Mouse (Mus musculus) cerebellum, adult 9-10 months (tissue): ENCODE measurements around the gene Ephb1.

Experiments
- DNase-seq: peaks from one replicate; pipeline ENCODE4 v3.0.0; 2022

The Ephb1 gene

DNA sequence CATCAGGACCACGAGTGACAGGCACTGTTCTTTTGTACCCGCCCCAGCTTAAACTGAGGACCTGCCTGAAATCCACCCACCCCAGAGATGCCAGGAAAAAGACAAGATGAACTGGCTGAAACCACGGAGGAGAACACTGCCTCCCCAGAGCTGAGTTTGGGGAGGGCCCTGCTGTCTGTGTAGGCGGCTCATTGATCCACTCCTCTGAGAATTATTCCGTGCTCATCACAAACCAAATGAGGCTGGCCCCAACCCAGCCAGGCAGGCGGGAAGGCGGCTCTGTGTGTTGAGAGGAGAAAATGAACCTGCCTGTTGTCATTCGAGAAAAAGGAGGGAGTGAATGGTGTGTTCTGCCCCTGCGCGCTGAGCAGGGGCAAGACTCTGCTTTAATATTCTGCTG is 2.8 kb downstream of the Ephb1 start:
- DNase-seq = peak; percentile 51

- peak; percentile 32 for DNase-seq
Measured at GRCm38 (mm10) chr9:102351221-102351620, 3.3 kb downstream of the Ephb1 start.

GRCm38 (mm10) chr9:102350696-102351095 is 3.8 kb downstream of the Ephb1 start:
- no peak for DNase-seq

GRCm38 (mm10) chr9:102350076-102350475 is 4.4 kb downstream of the Ephb1 start:
- peak; percentile 17 for DNase-seq

GRCm38 (mm10) chr9:102346801-102347200 is 7.7 kb downstream of the Ephb1 start:
- no peak for DNase-seq

DNA sequence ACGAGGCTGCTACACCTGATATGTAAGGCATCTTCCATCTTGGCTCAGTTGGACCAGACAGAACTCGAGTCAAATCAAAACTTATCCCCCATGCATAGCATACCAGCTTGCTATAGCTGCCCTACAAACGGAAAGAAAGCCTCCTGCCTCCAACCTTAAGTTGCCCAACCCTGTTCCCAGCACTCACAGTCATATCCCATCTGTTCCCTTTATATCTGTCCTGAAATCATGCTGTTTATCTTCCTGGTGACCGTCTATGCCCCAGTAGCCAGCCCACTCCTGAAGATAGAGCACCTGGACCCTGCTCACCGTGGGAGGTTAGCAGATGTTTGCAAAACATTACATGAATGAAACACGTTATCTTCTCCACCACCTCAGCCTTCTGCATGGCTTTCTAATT is 9.0 kb downstream of the Ephb1 start:
- peak; percentile 54 for DNase-seq

DNA sequence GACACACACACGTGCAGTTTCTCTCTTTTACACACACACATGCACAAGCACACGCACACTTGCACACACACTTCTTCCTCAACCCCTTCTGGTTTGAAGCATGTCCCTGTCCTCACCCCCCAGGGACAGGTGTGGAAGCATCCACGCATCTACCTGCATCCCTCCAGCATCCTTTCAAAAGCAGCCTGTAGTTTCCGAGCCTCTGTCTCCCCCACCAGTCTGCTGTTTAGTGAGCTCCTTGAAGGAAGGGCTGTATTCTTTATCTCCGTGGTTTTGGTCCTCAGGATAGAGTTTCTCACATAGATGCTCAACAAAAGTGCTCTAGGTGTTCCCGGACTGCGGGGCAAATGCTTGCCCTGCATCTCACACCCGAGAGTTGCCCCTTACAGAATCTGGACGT is 9.4 kb downstream of the Ephb1 start:
- DNase-seq = peak; percentile 38

GRCm38 (mm10) chr9:102344086-102344930 is 10.2 kb downstream of the Ephb1 start:
- DNase-seq = peak; percentile 70

DNA sequence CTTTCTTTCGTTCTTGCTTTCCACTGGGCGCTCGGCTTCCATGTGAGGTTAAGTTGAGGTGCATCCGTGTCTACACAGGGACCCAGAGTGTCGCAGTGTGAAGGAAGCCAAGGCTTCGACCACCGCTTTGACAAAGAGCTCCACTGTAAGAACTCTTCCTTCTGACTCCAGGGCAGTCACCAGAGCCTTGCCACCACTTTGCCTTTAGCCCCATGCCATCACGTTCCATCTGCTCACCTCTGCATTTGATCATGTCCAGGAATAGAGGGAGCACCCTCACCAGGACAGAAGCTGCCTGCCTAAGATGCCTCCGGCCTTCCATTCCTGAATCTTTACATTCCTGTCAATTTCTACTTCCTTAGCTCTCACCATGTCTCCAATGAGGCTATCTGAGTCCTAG is 11.4 kb downstream of the Ephb1 start:
- DNase-seq = no peak

GRCm38 (mm10) chr9:102342026-102342425 is 12.5 kb downstream of the Ephb1 start:
- DNase-seq = no peak

- DNase-seq = no peak
Measured at GRCm38 (mm10) chr9:102340768-102341167, 13.7 kb downstream of the Ephb1 start.

- DNase-seq = no peak
Measured at GRCm38 (mm10) chr9:102335571-102336282, 18.8 kb downstream of the Ephb1 start.

DNA sequence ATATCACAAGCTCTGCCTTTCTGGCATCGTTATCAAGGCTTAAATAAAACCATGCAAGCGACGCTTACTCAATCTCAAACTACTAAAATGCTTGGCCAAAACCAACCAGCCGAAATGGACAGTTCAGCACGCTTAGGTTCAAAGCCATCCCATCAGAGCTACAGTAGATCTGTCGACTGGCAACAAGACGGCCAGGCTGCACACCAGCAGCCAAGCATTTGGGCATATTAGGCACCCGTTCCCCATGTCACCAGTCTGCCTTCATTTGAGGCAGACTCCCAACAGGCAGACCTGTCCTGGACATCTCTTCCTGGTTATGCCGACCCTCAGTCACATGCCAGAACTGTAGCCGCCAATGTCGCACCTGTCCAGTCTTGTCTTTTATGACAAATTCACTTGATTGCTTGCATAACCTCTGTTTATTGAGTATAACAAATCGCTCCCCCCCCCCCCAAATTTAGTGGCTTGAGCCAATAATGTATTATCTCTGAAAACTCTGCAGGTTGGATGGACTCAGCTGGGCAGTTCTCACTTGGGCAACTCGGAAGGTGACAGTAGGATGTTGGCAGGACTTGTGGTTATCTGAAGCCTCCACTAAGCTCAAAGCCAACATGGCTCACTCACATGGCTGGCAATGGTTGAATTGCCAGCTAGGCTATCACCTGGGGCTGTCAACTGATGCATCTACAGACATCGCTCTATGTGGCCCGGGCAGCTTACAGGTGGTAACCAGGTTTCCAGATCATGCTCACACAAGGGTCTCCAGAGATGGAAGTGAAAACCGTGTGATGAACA is 24.0 kb downstream of the Ephb1 start:
- DNase-seq = no peak

DNA sequence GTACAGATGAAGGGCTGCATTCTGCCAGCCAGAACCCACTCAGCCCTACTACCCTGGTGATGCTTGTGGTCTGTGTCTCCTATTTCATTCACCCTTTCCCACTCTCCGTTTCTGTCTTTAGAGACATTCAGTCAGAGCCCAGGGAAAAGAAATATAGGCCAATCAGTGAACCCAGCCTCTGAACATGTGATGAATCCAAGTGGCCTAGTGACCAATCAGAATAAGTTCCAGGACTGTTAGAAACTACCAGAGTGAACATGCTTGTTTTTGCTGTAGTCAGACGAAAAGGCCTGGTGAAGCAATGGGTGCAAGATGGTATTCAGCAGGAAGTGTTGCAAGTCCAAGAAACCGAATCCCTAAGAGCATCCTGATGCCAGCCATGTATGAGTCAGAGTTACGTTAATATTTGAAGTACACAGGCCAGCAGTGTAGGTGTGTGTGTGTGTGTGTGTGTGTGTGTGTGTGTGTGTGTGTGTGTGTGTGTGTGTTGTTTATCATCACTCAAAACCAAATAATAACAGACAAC is 26.8 kb downstream of the Ephb1 start:
- DNase-seq = no peak

- DNase-seq = no peak
Measured at GRCm38 (mm10) chr9:102315436-102315835, 39.1 kb downstream of the Ephb1 start.

DNA sequence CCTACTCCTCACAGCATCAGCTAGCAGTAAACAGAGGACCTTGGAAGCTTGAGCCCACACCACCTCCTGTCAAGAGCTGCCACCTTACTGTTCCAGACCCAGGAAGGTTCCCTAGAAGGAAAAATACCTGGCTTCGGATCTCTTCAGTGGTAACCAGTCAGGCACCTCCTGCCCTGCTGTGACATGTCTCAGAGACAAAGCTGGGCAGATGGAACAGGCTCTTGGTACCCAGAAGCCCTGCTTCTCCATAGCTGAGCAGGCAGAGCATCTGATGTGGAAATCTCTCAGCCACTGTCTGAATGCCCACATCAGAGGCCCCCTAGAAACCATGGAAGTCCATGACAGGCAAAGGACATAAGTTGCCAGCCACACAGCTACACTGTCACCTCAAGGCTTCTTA is 39.7 kb downstream of the Ephb1 start:
- DNase-seq = no peak

GRCm38 (mm10) chr9:102310431-102310830 is 44.1 kb downstream of the Ephb1 start:
- DNase-seq = no peak

GRCm38 (mm10) chr9:102309278-102309677 is 45.2 kb downstream of the Ephb1 start:
- DNase-seq = no peak

DNA sequence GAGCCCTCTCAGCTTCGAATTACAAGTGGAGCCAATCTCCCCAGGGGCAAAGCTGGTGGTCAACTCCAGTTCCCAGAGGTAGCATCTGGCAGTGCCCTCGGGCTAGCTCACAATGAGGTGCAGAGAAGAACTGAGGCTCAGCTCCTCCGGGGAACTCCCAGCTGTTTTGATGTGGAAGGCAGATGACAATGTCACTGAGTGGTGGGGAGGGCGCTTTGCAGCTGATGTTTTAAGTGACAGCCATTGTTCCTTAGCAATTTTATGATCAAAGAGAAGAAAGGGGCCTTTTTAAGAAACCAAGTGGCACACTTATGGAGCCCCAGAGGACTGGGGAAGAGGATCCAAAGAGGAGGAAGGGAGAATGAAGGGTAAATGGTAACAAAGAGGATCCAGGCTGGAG is 46.8 kb downstream of the Ephb1 start:
- DNase-seq = no peak

DNA sequence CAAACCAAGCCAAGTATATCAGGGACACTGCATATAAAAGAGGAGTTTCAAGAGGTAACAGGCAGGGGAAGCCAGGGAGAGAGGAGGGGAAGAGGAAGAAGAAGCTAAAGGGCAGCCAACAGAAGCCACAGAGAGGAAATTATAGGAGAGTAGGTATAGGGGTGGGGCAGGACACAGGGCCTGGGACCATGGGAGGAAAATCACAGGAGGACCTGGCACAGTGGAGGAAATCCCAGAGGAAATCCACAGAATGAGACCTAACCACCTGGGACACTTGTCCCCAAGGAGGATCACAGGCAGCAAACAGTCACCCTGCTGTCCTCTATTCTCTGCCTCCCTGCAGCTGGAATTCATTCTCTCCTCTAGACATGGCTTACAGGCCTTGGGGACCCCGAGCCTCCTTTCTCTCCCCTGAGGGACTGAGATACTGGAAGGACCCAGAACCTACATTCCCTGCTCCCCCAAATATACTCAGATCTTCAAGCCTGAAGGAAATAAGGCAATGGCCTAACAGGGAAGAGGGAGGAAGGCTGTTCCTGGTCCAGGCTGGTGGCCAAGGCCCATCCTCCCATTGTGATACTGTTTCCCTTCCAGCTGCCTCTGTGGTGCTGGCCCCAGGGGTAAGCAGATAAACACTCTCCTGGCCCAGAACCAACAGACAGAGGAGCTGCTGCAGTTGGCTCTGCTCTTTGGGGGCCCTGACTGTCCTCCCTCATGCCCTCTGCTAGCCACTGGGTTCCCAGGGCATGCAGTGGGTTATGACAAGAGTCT is 47.7 kb downstream of the Ephb1 start:
- DNase-seq = no peak

- peak; percentile 94 for DNase-seq
Measured at GRCm38 (mm10) chr9:102305432-102306100, 48.9 kb downstream of the Ephb1 start.

DNA sequence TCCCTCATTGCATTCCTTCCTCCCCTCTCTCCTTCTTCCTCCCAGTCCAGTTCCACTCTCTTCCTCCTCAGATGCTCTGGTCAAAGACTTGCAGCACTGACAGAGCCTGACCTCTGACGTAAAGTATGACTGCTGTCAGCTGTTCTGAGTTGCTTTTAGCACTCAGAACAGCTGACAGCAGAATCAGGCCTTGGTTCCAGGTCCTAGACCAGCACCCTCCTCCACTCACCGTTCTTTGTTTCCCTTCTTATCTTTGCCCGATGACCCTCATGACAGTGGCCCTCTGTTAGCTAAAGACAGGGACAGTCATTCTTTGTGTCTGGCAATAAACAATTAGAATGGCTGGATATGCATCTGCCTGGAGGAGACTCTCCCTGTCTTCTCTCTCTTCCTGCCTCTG is 49.7 kb downstream of the Ephb1 start:
- DNase-seq = no peak
